ENCODE assay signal across 10 mouse cellular contexts in genomic region chr13:12464159-12464558, GRCm38 (mm10). TPM values are rescaled to one million over a fixed set of nuclear protein-coding genes. Genes with fewer than 3 reads are reported as not detected.
DNase-seq lines count a peak whose midpoint lies in the region; ATAC-seq and TF ChIP-seq lines count a peak whose summit lies in the region.
"Not testable (repeated sequence)": the region's sequence is repeated elsewhere in the genome, so short reads cannot be mapped to it uniquely, and the experiment has no call there.
"Had no signal": no experiment of that assay in that cellular context is flagged by ENCODE, and none has a peak within 500 bp of the region (broad histone marks: within the 10 kb centered on the region; RNA-seq: fewer than 3 reads in every experiment).

No protein-coding gene starts in this region.

- H3K27me3 ChIP-seq in CH12.LX (replicated peaks); MEL (ENCODE audit: control insufficient read depth in 1 of 2, insufficient read depth in 2 of 2, low read length in 2 of 2); kidney, adult 2 months (replicated peaks; ENCODE audit: control insufficient read depth, insufficient read depth, low read length); liver, adult 2 months (ENCODE audit: control insufficient read depth, insufficient read depth, low read length); midbrain, embryonic 11.5 days (ENCODE audit: control insufficient read depth, insufficient read depth, low read length); testis, adult 2 months (ENCODE audit: control insufficient read depth, insufficient read depth, low read length): not testable (repeated sequence)

- dilution Hi-C loops in CH12.LX (cut with MboI; ENCODE audit: extremely low pct_ligation_motif_present, extremely low pct_unique_long_range_greater_than_20kb, low sequenced_read_pairs): not testable (repeated sequence)

- not testable (repeated sequence) for DNase-seq in CH12.LX (ENCODE audit: extremely low read depth); MEL (ENCODE audit: low read depth, low spot score)
- DNase-seq in kidney, adult 2 months: peak; percentile 65
- DNase-seq in kidney, adult 9 months: peak; percentile 49
- DNase-seq in liver, adult 2 months (ENCODE audit: extremely low read depth, low read depth, low spot score): peak; percentile 27
- peak; percentile 14 for DNase-seq in midbrain, embryonic 11.5 days (ENCODE audit: low spot score, missing footprints)

- TF ChIP-seq CTCF in CH12.LX (conservative IDR thresholded peaks at IDR 0.05 in 1 of 2, IDR thresholded peaks at IDR 0.05 in 1 of 2; ENCODE audit: low read depth in 2 of 2, low read length in 2 of 2); MEL (IDR thresholded peaks at IDR 0.05 in 2 of 3, conservative IDR thresholded peaks at IDR 0.05 in 1 of 3; ENCODE audit: control insufficient read depth in 1 of 3, insufficient read depth in 1 of 3, low read depth in 2 of 3, low read length in 3 of 3, poor library complexity in 1 of 3, severe bottlenecking in 1 of 3); kidney, adult 2 months (conservative IDR thresholded peaks at IDR 0.05; ENCODE audit: insufficient read depth, insufficient read length, low read depth, low read length); liver, adult 2 months (IDR thresholded peaks at IDR 0.05; ENCODE audit: low read depth, low read length); testis, adult 2 months (IDR thresholded peaks at IDR 0.05; ENCODE audit: control insufficient read depth, insufficient read depth, insufficient replicate concordance, low read depth, low read length): not testable (repeated sequence)

- H3K9me3 ChIP-seq in CH12.LX (replicated peaks; ENCODE audit: low read length); MEL (replicated peaks; ENCODE audit: insufficient read depth, low read length); midbrain, embryonic 11.5 days (ENCODE audit: control insufficient read depth, low read length): not testable (repeated sequence)

- not testable (repeated sequence) for H3K4me3 ChIP-seq in CH12.LX (replicated peaks in 1 of 3; ENCODE audit: low read depth in 2 of 3, low read length in 2 of 3, poor library complexity in 1 of 3); MEL (ENCODE audit: control insufficient read depth in 1 of 2, insufficient read depth in 1 of 2, low read depth in 2 of 2, low read length in 2 of 2); kidney, adult 2 months (ENCODE audit: insufficient read depth, low read depth, low read length); liver, adult 2 months (ENCODE audit: insufficient read depth, low read depth, low read length); midbrain, embryonic 11.5 days (ENCODE audit: low read depth, low read length)
- H3K4me3 ChIP-seq in testis, adult 2 months (ENCODE audit: control insufficient read depth, low read depth, low read length): peak overlapping the region; percentile 60

- not testable (repeated sequence) for TF ChIP-seq RAD21 in CH12.LX (IDR thresholded peaks at IDR 0.05; ENCODE audit: low read depth, low read length); MEL (IDR thresholded peaks at IDR 0.05; ENCODE audit: low read depth, low read length)

- TF ChIP-seq EP300 in CH12.LX (IDR thresholded peaks at IDR 0.05; ENCODE audit: low read length); MEL (IDR thresholded peaks at IDR 0.05; ENCODE audit: low read depth in 1 of 2, low read length in 2 of 2): not testable (repeated sequence)

- H3K4me1 ChIP-seq in CH12.LX (ENCODE audit: control insufficient read depth in 1 of 2, insufficient read depth in 2 of 2) (peaks cover 8 to 40% of the 10 kb centered on the region in 2 experiments), MEL (ENCODE audit: control insufficient read depth in 1 of 2, insufficient read depth in 2 of 2, low read length in 2 of 2) (peaks cover 4 to 20% of the 10 kb centered on the region in 2 experiments)
- H3K4me1 ChIP-seq in kidney, adult 2 months (ENCODE audit: control insufficient read depth, insufficient read depth, low read length); midbrain, embryonic 11.5 days (ENCODE audit: control insufficient read depth, insufficient read depth, low read length); testis, adult 2 months (ENCODE audit: control insufficient read depth, insufficient read depth, low read length): not testable (repeated sequence)
- peaks cover 12% of the 10 kb centered on the region; the same call in 1 of the 2 replicates for H3K4me1 ChIP-seq in liver, adult 2 months (ENCODE audit: control insufficient read depth, insufficient read depth, low read length)

- WGBS in kidney, adult 2 months: 71% methylated on average over 6 of the region's 6 CpGs
- WGBS in liver, adult 2 months: 71% methylated on average over 6 of the region's 6 CpGs
- 90% methylated on average over 6 of the region's 6 CpGs for WGBS in midbrain, embryonic 11.5 days

- not testable (repeated sequence) for ATAC-seq in midbrain, embryonic 11.5 days (ENCODE audit: low FRiP score)

- not testable (repeated sequence) for H3K27ac ChIP-seq in CH12.LX (ENCODE audit: insufficient read depth, low read depth); MEL (ENCODE audit: control insufficient read depth, low read depth, low read length); kidney, adult 2 months (ENCODE audit: insufficient read depth, low read depth, low read length); liver, adult 2 months (replicated peaks; ENCODE audit: insufficient read depth, low read depth, low read length); midbrain, embryonic 11.5 days (ENCODE audit: low read depth, low read length); testis, adult 2 months (ENCODE audit: control insufficient read depth, insufficient read depth, low read depth, low read length)

- H3K4me2 ChIP-seq in CH12.LX (ENCODE audit: insufficient read depth, low read depth, poor library complexity, severe bottlenecking); midbrain, embryonic 11.5 days: not testable (repeated sequence)

- not testable (repeated sequence) for H3K36me3 ChIP-seq in CH12.LX (replicated peaks in 1 of 2; ENCODE audit: control insufficient read depth in 1 of 2, insufficient read depth in 1 of 2, low read length in 1 of 2); kidney, adult 2 months (ENCODE audit: control insufficient read depth, insufficient read depth, low read length); liver, adult 2 months (ENCODE audit: control insufficient read depth, insufficient read depth, low read length); midbrain, embryonic 11.5 days (ENCODE audit: control insufficient read depth, insufficient read depth, low read length); testis, adult 2 months (ENCODE audit: control insufficient read depth, insufficient read depth, low read length)
- H3K36me3 ChIP-seq in MEL (ENCODE audit: control insufficient read depth in 1 of 2, insufficient read depth in 2 of 2, low read length in 2 of 2): peaks cover 0 to 23% of the 10 kb centered on the region in 2 experiments; a peak in 3 of 4 replicates

- TF ChIP-seq POLR2A in CH12.LX (IDR thresholded peaks at IDR 0.05; ENCODE audit: low read depth, low read length); MEL (IDR thresholded peaks at IDR 0.05; ENCODE audit: control insufficient read depth in 1 of 2, insufficient read depth in 1 of 2, low read depth in 1 of 2, low read length in 2 of 2, poor library complexity in 1 of 2); kidney, adult 2 months (IDR thresholded peaks at IDR 0.05; ENCODE audit: low read depth, low read length); liver, adult 2 months (IDR thresholded peaks at IDR 0.05; ENCODE audit: extremely low read depth, insufficient read depth, low read length); testis, adult 2 months (IDR thresholded peaks at IDR 0.05; ENCODE audit: control insufficient read depth, low read depth, low read length): not testable (repeated sequence)

- not testable (repeated sequence) for H3K9ac ChIP-seq in CH12.LX (ENCODE audit: insufficient read depth, low read depth); MEL (ENCODE audit: control insufficient read depth, low read depth, low read length, poor library complexity, severe bottlenecking); liver, adult 2 months (ENCODE audit: low read depth, low read length); midbrain, embryonic 11.5 days (ENCODE audit: low read length)

- in situ Hi-C loops in CH12.LX (cut with MboI; ENCODE audit: low pct_ligation_motif_present, low pct_unique_long_range_greater_than_20kb, low sequenced_read_pairs): not testable (repeated sequence)

- H3K79me2 ChIP-seq in CH12.LX (replicated peaks; ENCODE audit: control insufficient read depth, extremely low read depth, insufficient read depth, poor library complexity, severe bottlenecking); MEL (ENCODE audit: control insufficient read depth, insufficient read depth, low read length, poor library complexity); liver, adult 2 months (ENCODE audit: control insufficient read depth, insufficient read depth, low read length): not testable (repeated sequence)

RNA-seq across cellular contexts. Expression of gene Lgals8, which starts 0.6 kb away (rescaled TPM):
- 11.7 and 15.8 TPM in 2 replicates for total RNA-seq in CH12.LX (2012; rRNA removed)
- 23.5 and 26.8 TPM in 2 replicates for total RNA-seq in CH12.LX (2014; rRNA removed)
- polyA plus RNA-seq in CH12.LX (2012; ENCODE audit: insufficient read length, low read depth): 18.4 and 18.6 TPM in 2 replicates
- total RNA-seq in MEL (2012; rRNA removed): 12.9 and 18.0 TPM in 2 replicates
- polyA plus RNA-seq in MEL (2012; ENCODE audit: insufficient read depth in 1 of 2, insufficient read length in 2 of 2, low read depth in 1 of 2, low replicate concordance in 2 of 2, missing spikeins in 1 of 2): 10 to 100 TPM in 1 of 2 experiments, not detected in 1; 23.7 TPM
- 34.6 and 40.3 TPM in 2 replicates for polyA plus RNA-seq in kidney, adult 2 months (2012; rRNA removed)
- total RNA-seq in liver, adult 2 months (2014; rRNA removed): 134 and 180 TPM in 2 replicates
- polyA plus RNA-seq in liver, adult 2 months (2012; rRNA removed): 44.7 and 51.6 TPM in 2 replicates
- 10.5 and 13.8 TPM in 2 replicates for polyA plus RNA-seq in midbrain, embryonic 11.5 days (2014; fragmentation: Nextera tagmentation; extraction: Ambion mirVana)
- polyA plus RNA-seq in testis, adult 2 months (2012; rRNA removed): 114 and 115 TPM in 2 replicates

RNA-seq across cellular contexts. Expression of gene Edaradd, which starts 56.1 kb away (rescaled TPM):
- total RNA-seq in CH12.LX (2012; rRNA removed) (0.38 and 0.68 TPM in 2 replicates), CH12.LX (2014; rRNA removed) (0.16 and 0.23 TPM in 2 replicates), MEL (2012; rRNA removed) (not detected in 2 replicates)
- polyA plus RNA-seq in CH12.LX (2012; ENCODE audit: insufficient read length, low read depth) (0.24 and 0.29 TPM in 2 replicates), MEL (2012; ENCODE audit: insufficient read depth in 1 of 2, insufficient read length in 2 of 2, low read depth in 1 of 2, low replicate concordance in 2 of 2, missing spikeins in 1 of 2) (under 1 TPM in 1 of 2 experiments, not detected in 1; 0.04 TPM)
- 0.53 and 0.55 TPM in 2 replicates for polyA plus RNA-seq in kidney, adult 2 months (2012; rRNA removed)
- total RNA-seq in liver, adult 2 months (2014; rRNA removed): 0.09 and 0.13 TPM in 2 replicates
- polyA plus RNA-seq in liver, adult 2 months (2012; rRNA removed): 0.07 TPM in 1 of 2 replicates, not detected in the other
- 2.2 and 3.2 TPM in 2 replicates for polyA plus RNA-seq in midbrain, embryonic 11.5 days (2014; fragmentation: Nextera tagmentation; extraction: Ambion mirVana)
- polyA plus RNA-seq in testis, adult 2 months (2012; rRNA removed): 0.19 and 0.25 TPM in 2 replicates
- polyA plus RNA-seq: C2C12; cerebellum, adult 2 months; Patski had no signal
